Mouse (Mus musculus) C2C12 (cell line): ENCODE data around the gene Ptprk.

Experiments
- CEBPB ChIP-seq: IDR thresholded peaks from one replicate; pipeline ENCODE4 v1.6.1; 2011; ENCODE audit warnings: low read depth, mild to moderate bottlenecking, control low read depth, moderate library complexity
- CTCF ChIP-seq: IDR thresholded peaks from one replicate; pipeline ENCODE4 v1.5.1; 2011; ENCODE audit not compliant: control insufficient read depth, insufficient read depth, insufficient read length
- MAX ChIP-seq: IDR thresholded peaks from one replicate; pipeline ENCODE4 v1.6.1; 2011; ENCODE audit warnings: mild to moderate bottlenecking, control low read depth
- USF1 ChIP-seq: IDR thresholded peaks from one replicate; pipeline ENCODE4 v1.6.1; 2011; ENCODE audit warnings: low read depth, mild to moderate bottlenecking, control low read depth, moderate library complexity

DNA sequence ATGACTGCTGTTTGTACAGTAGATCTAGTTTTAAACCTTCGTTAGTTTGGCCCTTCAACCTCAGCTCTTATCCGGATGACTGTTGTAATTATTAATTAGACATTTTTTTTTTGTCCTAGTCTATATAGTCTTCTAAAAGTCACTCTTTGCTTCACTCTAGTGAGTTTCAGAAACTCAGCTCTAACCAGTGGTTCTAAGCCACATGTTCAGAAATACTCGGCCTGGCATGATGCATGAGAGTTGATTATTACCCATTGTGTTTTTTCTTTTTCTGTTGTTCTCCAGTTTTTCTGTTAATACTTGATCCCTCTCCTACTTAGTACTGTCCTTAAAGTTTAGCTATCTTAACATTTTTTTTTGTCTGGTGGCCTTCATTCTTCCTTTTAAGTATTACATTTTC, 107.5 kb downstream of the Ptprk start:
- no peak for TF ChIP-seq CTCF
- no peak for TF ChIP-seq MAX
- TF ChIP-seq CEBPB: no peak
- no peak for TF ChIP-seq USF1
